Mouse (Mus musculus) CH12.LX (cell line): ENCODE measurements around the gene Itpr2.

ENCODE experiments used
- CHD2 ChIP-seq: IDR thresholded peaks from 2 replicates; pipeline ENCODE4 v1.6.1; 2011; ENCODE audit warnings: low read length, improper control_type of control experiment
- CTCF ChIP-seq, 2 experiments: IDR thresholded peaks in 1 of 2; conservative IDR thresholded peaks in 1 of 2; 2 replicates each; pipeline ENCODE4 v1.5.1; 2011 to 2012; ENCODE audit warnings: low read depth in 2 of 2, low read length in 2 of 2, improper control_type of control experiment in 1 of 2, inconsistent platforms in 1 of 2, mild to moderate bottlenecking in 1 of 2, moderate library complexity in 1 of 2
- E2F4 ChIP-seq: IDR thresholded peaks from 2 replicates; pipeline ENCODE4 v1.6.1; 2011; ENCODE audit warnings: low read depth, low read length, improper control_type of control experiment; ENCODE audit not compliant: insufficient replicate concordance
- EP300 ChIP-seq: IDR thresholded peaks from 2 replicates; pipeline ENCODE4 v1.6.1; 2011; ENCODE audit warnings: low read length, improper control_type of control experiment
- JUND ChIP-seq: conservative IDR thresholded peaks from 2 replicates; pipeline ENCODE4 v1.6.1; 2011; ENCODE audit warnings: low read depth, low read length, improper control_type of control experiment
- MAX ChIP-seq: IDR thresholded peaks from 2 replicates; pipeline ENCODE4 v1.6.1; 2011; ENCODE audit warnings: low read length, improper control_type of control experiment
- MAZ ChIP-seq: IDR thresholded peaks from 2 replicates; pipeline ENCODE4 v1.6.1; 2012; ENCODE audit warnings: low read depth, mild to moderate bottlenecking, inconsistent platforms, low read length, improper control_type of control experiment, moderate library complexity
- NELFE ChIP-seq: IDR thresholded peaks from 2 replicates; pipeline ENCODE4 v1.6.1; 2011; ENCODE audit warnings: low read depth, low read length, improper control_type of control experiment
- POLR2A ChIP-seq: IDR thresholded peaks from 2 replicates; pipeline ENCODE4 v1.6.1; 2011; ENCODE audit warnings: low read depth, mild to moderate bottlenecking, improper control_type of control experiment, low read length
- TBP ChIP-seq: conservative IDR thresholded peaks from 2 replicates; pipeline ENCODE4 v1.6.1; 2011; ENCODE audit warnings: low read depth, low read length, improper control_type of control experiment
- TCF12 ChIP-seq: IDR thresholded peaks from 2 replicates; pipeline ENCODE4 v1.6.1; 2014; ENCODE audit warnings: low read depth, mild to moderate bottlenecking, inconsistent platforms, low read length, improper control_type of control experiment
- UBTF ChIP-seq: IDR thresholded peaks from 2 replicates; pipeline ENCODE4 v1.6.1; 2012; ENCODE audit warnings: low read depth, mild to moderate bottlenecking, inconsistent platforms, low read length, improper control_type of control experiment, moderate library complexity
- USF1 ChIP-seq: IDR thresholded peaks from 2 replicates; pipeline ENCODE4 v1.6.1; 2014; ENCODE audit warnings: low read depth, mild to moderate bottlenecking, inconsistent platforms, low read length, improper control_type of control experiment
- ZKSCAN1 ChIP-seq: IDR thresholded peaks from 2 replicates; pipeline ENCODE4 v1.6.1; 2012; ENCODE audit warnings: low read depth, inconsistent platforms, low read length, improper control_type of control experiment, borderline replicate concordance

- TF ChIP-seq ZKSCAN1 = no peak
- TF ChIP-seq POLR2A = no peak
- no peak for TF ChIP-seq CTCF (conservative IDR thresholded peaks at IDR 0.05 in 1 of 2, IDR thresholded peaks at IDR 0.05 in 1 of 2; ENCODE audit: low read depth in 2 of 2, low read length in 2 of 2)
- TF ChIP-seq MAZ = no peak
- TF ChIP-seq UBTF = no peak
- TF ChIP-seq E2F4 = no peak
- TF ChIP-seq JUND = no peak
- no peak for TF ChIP-seq CHD2
- TF ChIP-seq TCF12 = no peak
- TF ChIP-seq TBP = no peak
- no peak for TF ChIP-seq USF1
- no peak for TF ChIP-seq EP300
- TF ChIP-seq NELFE = no peak
- no peak for TF ChIP-seq MAX
Observed at GRCm38 (mm10) chr6:146470378-146470777, 31.6 kb downstream of the Itpr2 start.
